Comparison of ENCODE assay signal across 11 mouse cellular contexts in genomic region chr8:7439869-7440268, GRCm38 (mm10).
DNase-seq lines count a peak whose midpoint lies in the region; ATAC-seq and TF ChIP-seq lines count a peak whose summit lies in the region.
"Had no signal": no experiment of that assay in that cellular context is flagged by ENCODE, and none has a peak within 500 bp of the region (broad histone marks: within the 10 kb centered on the region; RNA-seq: fewer than 3 reads in every experiment).

No protein-coding gene starts in this region.

- H3K27ac ChIP-seq in hindbrain, embryonic 11.5 days (ENCODE audit: low read depth, low read length): no peak overlapping the region
- H3K27ac ChIP-seq in hindbrain, embryonic 10.5 days: no peak overlapping the region
- no peak overlapping the region for H3K27ac ChIP-seq in neural tube, embryonic 12.5 days
- no peak overlapping the region for H3K27ac ChIP-seq in hindbrain, postnatal 0 days
- no peak overlapping the region for H3K27ac ChIP-seq in neural tube, embryonic 15.5 days (replicated peaks)
- no peak overlapping the region for H3K27ac ChIP-seq in intestine, postnatal 0 days (ENCODE audit: low read depth, low read length)

- DNase-seq in hindbrain, embryonic 11.5 days (ENCODE audit: low spot score): peak; percentile 1
- no peak for DNase-seq in hindbrain, embryonic 10.5 days (ENCODE audit: low spot score)
- no peak for DNase-seq in neural tube, embryonic 10.5 days (ENCODE audit: extremely low spot score, low spot score)
- no peak for DNase-seq in hindbrain, postnatal 0 days (ENCODE audit: low spot score)
- DNase-seq: cerebellum, adult 2 months; lung, adult 2 months; thymus, postnatal 4 days had no signal

- no peak overlapping the region for H3K4me3 ChIP-seq in hindbrain, embryonic 11.5 days (ENCODE audit: low read depth, low read length)
- H3K4me3 ChIP-seq in hindbrain, embryonic 10.5 days: no peak overlapping the region
- no peak overlapping the region for H3K4me3 ChIP-seq in neural tube, embryonic 12.5 days
- H3K4me3 ChIP-seq in hindbrain, postnatal 0 days (ENCODE audit: low read length): no peak overlapping the region
- H3K4me3 ChIP-seq in neural tube, embryonic 15.5 days (replicated peaks): no peak overlapping the region
- H3K4me3 ChIP-seq in intestine, postnatal 0 days (ENCODE audit: low read depth, low read length): no peak overlapping the region

- H3K9me3 ChIP-seq in hindbrain, embryonic 11.5 days (ENCODE audit: control insufficient read depth, low read length): no peaks in the 10 kb centered on the region
- H3K9me3 ChIP-seq in hindbrain, embryonic 10.5 days: no peaks in the 10 kb centered on the region
- no peaks in the 10 kb centered on the region for H3K9me3 ChIP-seq in neural tube, embryonic 12.5 days
- no peaks in the 10 kb centered on the region for H3K9me3 ChIP-seq in hindbrain, postnatal 0 days (ENCODE audit: low read length)
- no peaks in the 10 kb centered on the region for H3K9me3 ChIP-seq in neural tube, embryonic 15.5 days (replicated peaks)
- H3K9me3 ChIP-seq in intestine, postnatal 0 days (ENCODE audit: control insufficient read depth): no peaks in the 10 kb centered on the region

- no peak overlapping the region for H3K9ac ChIP-seq in hindbrain, embryonic 11.5 days (ENCODE audit: low read depth, low read length)
- no peak overlapping the region for H3K9ac ChIP-seq in neural tube, embryonic 12.5 days
- no peak overlapping the region for H3K9ac ChIP-seq in hindbrain, postnatal 0 days (replicated peaks; ENCODE audit: low read length)
- H3K9ac ChIP-seq in neural tube, embryonic 15.5 days (replicated peaks): no peak overlapping the region
- no peak overlapping the region for H3K9ac ChIP-seq in intestine, postnatal 0 days (ENCODE audit: low read depth, low read length)

- H3K4me2 ChIP-seq in hindbrain, embryonic 11.5 days (replicated peaks; ENCODE audit: low read depth, low read length): no peak overlapping the region
- H3K4me2 ChIP-seq in neural tube, embryonic 12.5 days (replicated peaks): no peak overlapping the region
- peak overlapping the region; percentile 26 for H3K4me2 ChIP-seq in hindbrain, postnatal 0 days (ENCODE audit: low read depth, low read length)
- peak overlapping the region; percentile 36; the same call in 1 of the 2 replicates for H3K4me2 ChIP-seq in neural tube, embryonic 15.5 days
- no peak overlapping the region for H3K4me2 ChIP-seq in intestine, postnatal 0 days (replicated peaks; ENCODE audit: low read depth)

- no peaks in the 10 kb centered on the region for H3K36me3 ChIP-seq in hindbrain, embryonic 11.5 days (ENCODE audit: control insufficient read depth, insufficient read depth, low read length)
- no peaks in the 10 kb centered on the region for H3K36me3 ChIP-seq in hindbrain, embryonic 10.5 days
- H3K36me3 ChIP-seq in neural tube, embryonic 12.5 days: no peaks in the 10 kb centered on the region
- H3K36me3 ChIP-seq in hindbrain, postnatal 0 days (ENCODE audit: insufficient read depth, low read length): no peaks in the 10 kb centered on the region
- H3K36me3 ChIP-seq in neural tube, embryonic 15.5 days: no peaks in the 10 kb centered on the region
- H3K36me3 ChIP-seq in intestine, postnatal 0 days (ENCODE audit: control insufficient read depth, insufficient read depth): no peaks in the 10 kb centered on the region

- no peak for TF ChIP-seq CTCF in hindbrain, postnatal 0 days (IDR thresholded peaks at IDR 0.05; ENCODE audit: low read depth)
- TF ChIP-seq CTCF in intestine, postnatal 0 days (IDR thresholded peaks at IDR 0.05; ENCODE audit: low read depth): no peak

- no peaks in the 10 kb centered on the region for H3K4me1 ChIP-seq in hindbrain, embryonic 11.5 days (replicated peaks; ENCODE audit: control insufficient read depth, insufficient read depth, low read length)
- H3K4me1 ChIP-seq in hindbrain, embryonic 10.5 days (replicated peaks): peaks cover 13% of the 10 kb centered on the region
- H3K4me1 ChIP-seq in neural tube, embryonic 12.5 days: no peaks in the 10 kb centered on the region
- H3K4me1 ChIP-seq in hindbrain, postnatal 0 days (ENCODE audit: insufficient read depth, low read length): 0 out of 2 replicates have a peak, but pooled peaks cover 7% of the 10 kb centered on the region
- peaks cover 8% of the 10 kb centered on the region for H3K4me1 ChIP-seq in neural tube, embryonic 15.5 days
- no peaks in the 10 kb centered on the region for H3K4me1 ChIP-seq in intestine, postnatal 0 days (replicated peaks; ENCODE audit: control insufficient read depth, insufficient read depth, low read length)

- WGBS in hindbrain, embryonic 11.5 days: 23% methylated on average over 3 of the region's 3 CpGs
- 36% methylated on average over 3 of the region's 3 CpGs for WGBS in hindbrain, embryonic 10.5 days
- 20% methylated on average over 3 of the region's 3 CpGs for WGBS in neural tube, embryonic 12.5 days
- 12% methylated on average over 3 of the region's 3 CpGs for WGBS in hindbrain, postnatal 0 days
- 19% methylated on average over 3 of the region's 3 CpGs for WGBS in neural tube, embryonic 15.5 days
- WGBS in intestine, postnatal 0 days: 49% methylated on average over 3 of the region's 3 CpGs

- H3K27me3 ChIP-seq in hindbrain, embryonic 11.5 days (ENCODE audit: control insufficient read depth, insufficient read depth, low read length): no peaks in the 10 kb centered on the region
- no peaks in the 10 kb centered on the region for H3K27me3 ChIP-seq in hindbrain, embryonic 10.5 days (ENCODE audit: insufficient read depth, poor library complexity, severe bottlenecking)
- no peaks in the 10 kb centered on the region for H3K27me3 ChIP-seq in neural tube, embryonic 12.5 days (replicated peaks)
- no peaks in the 10 kb centered on the region for H3K27me3 ChIP-seq in hindbrain, postnatal 0 days (ENCODE audit: insufficient read depth, low read length)
- H3K27me3 ChIP-seq in neural tube, embryonic 15.5 days (replicated peaks): no peaks in the 10 kb centered on the region
- H3K27me3 ChIP-seq in intestine, postnatal 0 days (replicated peaks; ENCODE audit: control insufficient read depth, insufficient read depth, low read length): no peaks in the 10 kb centered on the region

- peak; percentile 61 for ATAC-seq in hindbrain, embryonic 11.5 days (ENCODE audit: low FRiP score)
- ATAC-seq in neural tube, embryonic 12.5 days (ENCODE audit: low FRiP score, low read depth): peak; percentile 27; the same call in 1 of the 2 replicates
- no peak for ATAC-seq in hindbrain, postnatal 0 days
- ATAC-seq in neural tube, embryonic 15.5 days (ENCODE audit: low FRiP score): no peak
- no peak for ATAC-seq in CD4-positive, CD25-positive, alpha-beta regulatory T cell, adult 4 months
- ATAC-seq in intestine, postnatal 0 days: no peak

Comparison
In these comparisons a context has a peak if more than half of its experiments do, and no peak if none do; other contexts are left out.
1. ATAC-seq: peak in hindbrain, embryonic 11.5 days (single experiment) and neural tube, embryonic 12.5 days (single experiment); none in hindbrain, postnatal 0 days (single experiment), neural tube, embryonic 15.5 days (single experiment), CD4-positive, CD25-positive, alpha-beta regulatory T cell, adult 4 months (single experiment) and intestine, postnatal 0 days (single experiment).
2. H3K4me2 ChIP-seq: peak in hindbrain, postnatal 0 days (single experiment) and neural tube, embryonic 15.5 days (single experiment); none in hindbrain, embryonic 11.5 days (single experiment), neural tube, embryonic 12.5 days (single experiment) and intestine, postnatal 0 days (single experiment).